Mouse (Mus musculus) embryonic facial prominence, embryonic 11.5 days (tissue): Measurements from ENCODE around the gene St3gal6. TPM values are rescaled to one million over a fixed set of nuclear protein-coding genes. Genes with fewer than 3 reads are reported as not detected.
A peak's percentile ranks its signal among the peaks of the same experiment; 100 is the strongest.

Source experiments
- ATAC-seq: fragments of 200-750 bp; cut with Nextera tagmentation; replicated peaks from 2 replicates; pipeline ENCODE4 v1.8.0; 2017; ENCODE audit warnings: low read depth; ENCODE audit not compliant: insufficient number of reproducible peaks, low FRiP score, low TSS enrichment
- DNase-seq: peaks from one replicate; pipeline ENCODE4 v3.0.0-alpha.2; 2015; ENCODE audit warnings: low spot score
- H3K27ac ChIP-seq: fragments of 300-500 bp; sonication (generic); replicated peaks from 2 replicates; pipeline ENCODE4 v1.5.1; 2014; ENCODE audit warnings: mild to moderate bottlenecking, low read depth, low read length, control low read depth
- H3K27me3 ChIP-seq: fragments of 300-500 bp; sonication (generic); 2 replicates; pipeline ENCODE4 v1.6.1; 2014; ENCODE audit warnings: mild to moderate bottlenecking, low read length, moderate library complexity, mixed read lengths; ENCODE audit not compliant: control insufficient read depth, insufficient read depth
- H3K36me3 ChIP-seq: fragments of 300-500 bp; sonication (generic); replicated peaks from 2 replicates; pipeline ENCODE4 v1.6.1; 2014; ENCODE audit warnings: low read depth, mild to moderate bottlenecking, low read length, moderate library complexity, mixed read lengths; ENCODE audit not compliant: control insufficient read depth, insufficient read depth
- H3K4me1 ChIP-seq: fragments of 300-500 bp; sonication (generic); 2 replicates; pipeline ENCODE4 v1.6.1; 2014; ENCODE audit warnings: low read length, mixed read lengths; ENCODE audit not compliant: control insufficient read depth, insufficient read depth
- H3K4me2 ChIP-seq: fragments of 300-500 bp; sonication (generic); 2 replicates; pipeline ENCODE4 v1.6.1; 2014; ENCODE audit warnings: low read depth, mild to moderate bottlenecking, control low read depth, low read length, moderate library complexity
- H3K4me3 ChIP-seq: fragments of 300-500 bp; sonication (generic); 2 replicates; pipeline ENCODE4 v1.5.1; 2014; ENCODE audit warnings: low read depth, low read length, control low read depth
- H3K9ac ChIP-seq: fragments of 300-500 bp; sonication (generic); replicated peaks from 2 replicates; pipeline ENCODE4 v1.6.1; 2014; ENCODE audit warnings: mild to moderate bottlenecking, control low read depth, low read length
- H3K9me3 ChIP-seq: fragments of 300-500 bp; sonication (generic); replicated peaks from 2 replicates; pipeline ENCODE4 v1.6.1; 2016; ENCODE audit warnings: mild to moderate bottlenecking, low read length, inconsistent platforms, mixed read lengths; ENCODE audit not compliant: control insufficient read depth
- WGBS: fragments of 180-500 bp; shearing (Covaris S2); extraction: QIAGEN DNeasy Blood & Tissue Kit; methylation state at CpG from one replicate; pipeline ENCODE4 v1.1.7; 2014; 5-methylcytosine and 5-hydroxymethylcytosine counted together
- polyA plus RNA-seq: library from polyadenylated mRNA; unstranded; fragments of >200 nt; fragmentation: Nextera tagmentation; extraction: Ambion mirVana; gene quantifications from 2 replicates; pipeline ENCODE4 v1.2.1, GENCODE M21; 2014

St3gal6 gene
- polyA plus RNA-seq = 8.1 and 9.9 TPM in 2 replicates

- Histone ChIP-seq H3K4me3 (peak within 1 kb of the TSS; percentile 72), H3K4me2 (peak within 1 kb of the TSS; percentile 69), H3K9ac (peak within 1 kb of the TSS; percentile 84), H3K27ac (peak within 1 kb of the TSS; percentile 52; the same call in 1 of the 2 replicates), H3K36me3 (no peaks in the 10 kb centered on the region), H3K27me3 (no peaks in the 10 kb centered on the region), H3K4me1 (no peaks in the 10 kb centered on the region), H3K9me3 (no peaks in the 10 kb centered on the region)
- 88% methylated on average over 12 of the region's 12 CpGs for WGBS
- DNase-seq (no peak), ATAC-seq (no peak)
These were observed at the start of gene St3gal6 for GRCm38 (mm10) chr16:58523972-58524850. Gene St3gal6 (minus strand): TSS chr16:58524243.

GRCm38 (mm10) chr16:58570694-58571264 is 46.7 kb upstream of the St3gal6 start:
- Histone ChIP-seq H3K4me3 (no peak overlapping the region), H3K4me1 (no peaks in the 10 kb centered on the region), H3K27me3 (no peaks in the 10 kb centered on the region), H3K9me3 (no peaks in the 10 kb centered on the region), H3K4me2 (no peak overlapping the region), H3K27ac (no peak overlapping the region), H3K9ac (no peak overlapping the region), H3K36me3 (no peaks in the 10 kb centered on the region)
- DNase-seq (no peak), ATAC-seq (no peak)

GRCm38 (mm10) chr16:58561196-58561595 is 37.2 kb upstream of the St3gal6 start:
- Histone ChIP-seq H3K9ac (no peak overlapping the region), H3K36me3 (no peaks in the 10 kb centered on the region), H3K4me3 (no peak overlapping the region), H3K9me3 (no peaks in the 10 kb centered on the region), H3K27ac (no peak overlapping the region), H3K27me3 (no peaks in the 10 kb centered on the region), H3K4me1 (no peaks in the 10 kb centered on the region), H3K4me2 (no peak overlapping the region)
- ATAC-seq = no peak
- WGBS = 88% methylated on average over 2 of the region's 2 CpGs
- no peak for DNase-seq

GRCm38 (mm10) chr16:58556067-58556830 is 32.2 kb upstream of the St3gal6 start:
- Histone ChIP-seq H3K9me3 (no peaks in the 10 kb centered on the region), H3K4me1 (no peaks in the 10 kb centered on the region), H3K36me3 (no peaks in the 10 kb centered on the region), H3K4me3 (no peak overlapping the region), H3K4me2 (no peak overlapping the region), H3K27ac (no peak overlapping the region), H3K27me3 (no peaks in the 10 kb centered on the region), H3K9ac (no peak overlapping the region)
- WGBS = 82% methylated on average over 4 of the region's 4 CpGs
- no peak for ATAC-seq
- DNase-seq = no peak

GRCm38 (mm10) chr16:58554673-58555072 is 30.6 kb upstream of the St3gal6 start:
- no peak for ATAC-seq
- WGBS = 76% methylated on average over 1 of the region's 1 CpGs
- no peaks in the 10 kb centered on the region for H3K9me3 ChIP-seq

GRCm38 (mm10) chr16:58548042-58548441 is 24.0 kb upstream of the St3gal6 start:
- Histone ChIP-seq H3K9ac (no peak overlapping the region), H3K4me2 (no peak overlapping the region), H3K27me3 (no peaks in the 10 kb centered on the region), H3K36me3 (no peaks in the 10 kb centered on the region), H3K4me1 (no peaks in the 10 kb centered on the region), H3K4me3 (no peak overlapping the region), H3K27ac (no peak overlapping the region), H3K9me3 (no peaks in the 10 kb centered on the region)
- WGBS = 75% methylated on average over 2 of the region's 2 CpGs
- DNase-seq (no peak), ATAC-seq (no peak)

More at GRCm38 (mm10) chr16:58554673-58555072, 30.6 kb upstream of the St3gal6 start:
- Histone ChIP-seq H3K27me3 (no peaks in the 10 kb centered on the region), H3K9ac (no peak overlapping the region), H3K4me2 (no peak overlapping the region), H3K27ac (no peak overlapping the region), H3K4me3 (no peak overlapping the region), H3K36me3 (no peaks in the 10 kb centered on the region), H3K4me1 (no peaks in the 10 kb centered on the region)
- DNase-seq = no peak

- Histone ChIP-seq H3K4me3 (no peak overlapping the region), H3K4me1 (no peaks in the 10 kb centered on the region), H3K27me3 (no peaks in the 10 kb centered on the region), H3K9ac (no peak overlapping the region), H3K9me3 (no peaks in the 10 kb centered on the region), H3K36me3 (no peaks in the 10 kb centered on the region), H3K4me2 (no peak overlapping the region), H3K27ac (no peak overlapping the region)
- 75% methylated on average over 1 of the region's 1 CpGs for WGBS
- ATAC-seq = no peak
- DNase-seq = no peak
These were observed 22.1 kb upstream of the St3gal6 start for GRCm38 (mm10) chr16:58546128-58546527.
